Mouse (Mus musculus) ES-Bruce4 (cell line): Measurements from ENCODE around the gene Nr6a1. TPM values are rescaled to one million over a fixed set of nuclear protein-coding genes. Genes with fewer than 3 reads are reported as not detected.

ENCODE experiments used
- H3K27ac ChIP-seq: 2 replicates; pipeline ENCODE4 v1.5.1; 2012; ENCODE audit warnings: low read length, inconsistent platforms; ENCODE audit not compliant: insufficient read depth
- H3K27me3 ChIP-seq: 2 replicates; pipeline ENCODE4 v1.6.1; 2012; ENCODE audit warnings: mild to moderate bottlenecking, low read length, inconsistent platforms; ENCODE audit not compliant: control insufficient read depth, poor library complexity, insufficient read depth, severe bottlenecking
- H3K36me3 ChIP-seq: 2 replicates; pipeline ENCODE4 v1.6.1; 2012; ENCODE audit warnings: inconsistent platforms, mild to moderate bottlenecking, low read length, moderate library complexity; ENCODE audit not compliant: control insufficient read depth, poor library complexity, insufficient read depth, severe bottlenecking
- H3K4me1 ChIP-seq: one replicate; pipeline ENCODE4 v1.8.1; 2011; ENCODE audit warnings: low read length; ENCODE audit not compliant: control insufficient read depth, insufficient read depth
- H3K4me3 ChIP-seq: 2 replicates; pipeline ENCODE4 v1.5.1; 2011; ENCODE audit warnings: low read depth, mild to moderate bottlenecking, low read length
- H3K9ac ChIP-seq: 2 replicates; pipeline ENCODE4 v1.6.1; 2012; ENCODE audit warnings: low read depth, mild to moderate bottlenecking, inconsistent platforms; ENCODE audit not compliant: poor library complexity, severe bottlenecking
- H3K9me3 ChIP-seq: replicated peaks from 2 replicates; pipeline ENCODE4 v1.6.1; 2012; ENCODE audit warnings: mild to moderate bottlenecking, low read length, inconsistent platforms; ENCODE audit not compliant: control insufficient read depth, poor library complexity, insufficient read depth, severe bottlenecking
- CTCF ChIP-seq: IDR thresholded peaks from one replicate; pipeline ENCODE4 v1.8.1; 2011; ENCODE audit warnings: low read depth, low read length
- EP300 ChIP-seq: IDR thresholded peaks from 2 replicates; pipeline ENCODE4 v1.6.1; 2011; ENCODE audit warnings: low read depth, low read length; ENCODE audit not compliant: insufficient read depth
- POLR2A ChIP-seq: IDR thresholded peaks from one replicate; pipeline ENCODE4 v1.8.1; 2011; ENCODE audit warnings: low read length; ENCODE audit not compliant: insufficient read depth
- polyA plus RNA-seq: library from polyadenylated mRNA; stranded (reverse); fragments of >200 nt; gene quantifications from 2 replicates; pipeline ENCODE4 v1.2.4, GENCODE M21; 2011; ENCODE audit warnings: low read depth; ENCODE audit not compliant: missing spikeins, insufficient read depth, insufficient read length

The Nr6a1 gene
- polyA plus RNA-seq, 1 experiment = 110 TPM

GRCm38 (mm10) chr2:38767177-38767931 is 160.1 kb downstream of the Nr6a1 start:
- H3K4me1 ChIP-seq = no peaks in the 10 kb centered on the region
- no peak overlapping the region for H3K4me3 ChIP-seq
- no peak overlapping the region for H3K27ac ChIP-seq
- TF ChIP-seq POLR2A (no peak), CTCF (no peak), EP300 (no peak)
- H3K9me3 ChIP-seq = no peaks in the 10 kb centered on the region
- H3K27me3 ChIP-seq = no peaks in the 10 kb centered on the region
- H3K36me3 ChIP-seq = no peaks in the 10 kb centered on the region
- no peak overlapping the region for H3K9ac ChIP-seq

- H3K9me3 ChIP-seq = no peaks in the 10 kb centered on the region
- no peak overlapping the region for H3K4me3 ChIP-seq
- TF ChIP-seq POLR2A (no peak), EP300 (no peak), CTCF (no peak)
- H3K36me3 ChIP-seq = peaks cover 2% of the 10 kb centered on the region
- no peaks in the 10 kb centered on the region for H3K27me3 ChIP-seq
- H3K27ac ChIP-seq = no peak overlapping the region
- H3K9ac ChIP-seq = no peak overlapping the region
- no peaks in the 10 kb centered on the region for H3K4me1 ChIP-seq
These were observed 187.6 kb downstream of the Nr6a1 start for GRCm38 (mm10) chr2:38739847-38740246.

DNA sequence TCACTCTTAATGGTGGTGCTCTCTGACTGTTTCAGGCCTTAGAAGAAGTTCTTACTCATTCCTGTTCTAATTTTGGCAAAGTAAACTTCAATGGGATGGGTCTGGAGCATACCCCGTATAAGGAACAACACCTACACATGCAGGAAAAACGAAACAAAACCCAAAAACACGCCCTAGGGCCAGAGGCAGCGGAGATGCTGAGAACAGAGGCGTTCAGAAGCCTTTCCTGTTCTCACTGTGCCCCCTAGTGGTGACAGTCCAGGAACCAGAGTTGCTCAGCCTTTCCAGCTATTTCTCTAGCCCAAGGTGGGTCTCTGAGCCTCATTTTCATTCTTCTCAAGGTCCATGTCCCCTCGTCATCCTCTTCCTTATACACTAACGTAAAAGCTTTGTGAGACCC is 188.1 kb downstream of the Nr6a1 start:
- H3K27me3 ChIP-seq = no peaks in the 10 kb centered on the region

GRCm38 (mm10) chr2:38738601-38739301 is 188.7 kb downstream of the Nr6a1 start:
- no peak overlapping the region for H3K9ac ChIP-seq
- no peak overlapping the region for H3K4me3 ChIP-seq
- no peaks in the 10 kb centered on the region for H3K27me3 ChIP-seq
- no peak for TF ChIP-seq EP300
- no peak for TF ChIP-seq CTCF
- TF ChIP-seq POLR2A = no peak
- H3K36me3 ChIP-seq = peaks cover 2% of the 10 kb centered on the region
- no peak overlapping the region for H3K27ac ChIP-seq
- H3K4me1 ChIP-seq = no peaks in the 10 kb centered on the region
- no peaks in the 10 kb centered on the region for H3K9me3 ChIP-seq

More for the DNA sequence above, 188.1 kb downstream of the Nr6a1 start:
- TF ChIP-seq EP300 (no peak), CTCF (peak; percentile 87), POLR2A (no peak)
- no peak overlapping the region for H3K27ac ChIP-seq
- peaks cover 2% of the 10 kb centered on the region for H3K36me3 ChIP-seq
- no peak overlapping the region for H3K9ac ChIP-seq
- H3K4me1 ChIP-seq = no peaks in the 10 kb centered on the region
- no peaks in the 10 kb centered on the region for H3K9me3 ChIP-seq
- H3K4me3 ChIP-seq = no peak overlapping the region

DNA sequence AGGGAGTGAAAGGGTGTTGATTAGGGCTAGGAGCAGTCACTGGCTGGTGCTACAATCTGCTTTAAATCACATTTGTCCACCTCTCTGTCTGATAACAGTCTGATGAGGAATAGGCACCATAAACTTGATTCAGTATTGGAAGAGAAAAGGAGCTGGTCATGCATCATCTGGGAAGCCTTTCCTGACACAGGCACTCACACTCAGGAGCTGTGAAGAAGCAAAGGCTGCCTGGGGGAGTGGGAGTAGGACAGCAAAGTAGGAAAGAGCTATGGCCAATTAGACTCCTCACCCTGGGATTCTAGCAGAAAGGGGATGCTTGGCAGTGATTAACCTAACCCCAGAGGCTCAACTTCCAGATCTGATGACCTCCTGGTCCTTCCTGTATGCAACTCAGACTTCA is 191.7 kb downstream of the Nr6a1 start:
- Histone ChIP-seq H3K27ac (no peak overlapping the region), H3K4me1 (no peaks in the 10 kb centered on the region), H3K9ac (no peak overlapping the region), H3K36me3 (0 out of 2 replicates have a peak, but pooled peaks cover 3% of the 10 kb centered on the region), H3K4me3 (no peak overlapping the region), H3K27me3 (no peaks in the 10 kb centered on the region), H3K9me3 (no peaks in the 10 kb centered on the region)
- TF ChIP-seq POLR2A = no peak
- TF ChIP-seq CTCF = no peak
- no peak for TF ChIP-seq EP300

DNA sequence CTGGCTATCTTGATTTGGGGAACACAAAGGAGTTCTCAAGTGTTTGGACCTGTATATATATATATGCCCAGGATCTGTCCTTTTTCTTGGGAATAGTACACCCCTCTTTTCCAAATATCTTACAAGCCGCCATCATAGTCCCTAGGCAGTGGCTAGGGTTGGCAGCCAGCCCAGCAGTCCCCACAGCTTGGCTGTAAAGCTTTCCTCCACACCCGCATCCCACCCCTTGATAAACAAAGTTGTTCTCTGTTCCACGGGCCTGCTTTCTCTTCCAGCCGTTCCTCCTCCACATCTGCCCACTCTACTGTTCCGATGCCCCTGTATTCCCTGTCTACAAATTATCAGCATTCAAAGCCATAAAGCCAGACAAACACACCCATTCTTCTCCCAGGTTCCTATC is 192.8 kb downstream of the Nr6a1 start:
- H3K9ac ChIP-seq = no peak overlapping the region
- 0 out of 2 replicates have a peak, but pooled peaks cover 4% of the 10 kb centered on the region for H3K36me3 ChIP-seq
- H3K27me3 ChIP-seq = no peaks in the 10 kb centered on the region
- no peak overlapping the region for H3K27ac ChIP-seq
- H3K4me1 ChIP-seq = no peaks in the 10 kb centered on the region
- H3K9me3 ChIP-seq = no peaks in the 10 kb centered on the region
- no peak for TF ChIP-seq CTCF
- TF ChIP-seq POLR2A = no peak
- no peak for TF ChIP-seq EP300
- H3K4me3 ChIP-seq = no peak overlapping the region
